Mouse (Mus musculus) ES-CJ7 (cell line): ENCODE measurements around the gene Krtap19-5.

Experiments used
- DNase-seq: peaks from one replicate; pipeline ENCODE4 v3.0.0; 2011; ENCODE audit warnings: low read depth, low spot score

Gene Krtap19-5

DNA sequence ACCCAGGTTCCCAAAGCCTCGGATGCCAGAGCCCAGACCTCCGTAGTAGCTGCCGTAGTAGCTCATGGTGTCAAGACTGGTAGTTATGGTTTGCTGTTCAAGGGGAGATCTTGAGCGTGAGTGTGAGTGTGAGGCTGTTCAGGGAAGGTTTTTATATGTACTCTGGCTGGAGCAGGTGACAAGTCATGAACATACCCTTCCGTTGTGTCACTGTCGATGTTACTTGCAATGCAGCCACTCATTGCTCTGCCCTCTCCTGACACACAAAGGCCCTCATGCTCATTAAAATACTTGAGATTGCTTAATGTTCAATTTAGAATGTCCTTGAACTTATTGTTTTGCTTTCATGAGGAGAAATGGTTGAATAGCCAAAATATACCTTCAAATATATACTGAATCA is at the start of gene Krtap19-5:
Krtap19-5 (minus strand) TSS at position 101 of the 400 bp plus-strand sequence.
- no peak for DNase-seq

DNA sequence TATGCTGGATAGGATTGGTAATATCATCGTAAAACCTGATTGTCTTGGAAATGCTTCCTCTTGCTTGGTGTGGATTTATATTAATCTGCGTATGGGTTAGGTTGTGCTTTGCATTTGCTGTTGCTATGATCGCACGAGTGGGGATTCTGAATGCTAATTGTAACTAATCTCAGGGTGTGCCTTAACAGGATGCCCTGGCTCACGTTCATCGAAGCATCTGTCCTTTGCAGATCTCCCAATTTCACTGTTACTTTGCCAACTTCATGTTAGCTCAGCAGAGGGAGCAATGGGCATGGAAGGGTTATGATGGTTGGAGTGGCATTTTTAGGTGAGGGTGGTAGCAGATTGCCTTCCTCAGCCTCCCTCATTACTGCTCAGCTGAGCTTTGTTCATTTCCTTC is 44.8 kb upstream of the Krtap19-5 start:
- DNase-seq = no peak

GRCm38 (mm10) chr16:88938252-88938651 is 42.0 kb upstream of the Krtap19-5 start:
- peak; percentile 76 for DNase-seq

- no peak for DNase-seq
These were observed 35.9 kb upstream of the Krtap19-5 start, which contains the start of gene Krtap19-9b for GRCm38 (mm10) chr16:88932165-88932564. Gene Krtap19-9b, minus strand, starts transcription at chr16:88932265.

DNA sequence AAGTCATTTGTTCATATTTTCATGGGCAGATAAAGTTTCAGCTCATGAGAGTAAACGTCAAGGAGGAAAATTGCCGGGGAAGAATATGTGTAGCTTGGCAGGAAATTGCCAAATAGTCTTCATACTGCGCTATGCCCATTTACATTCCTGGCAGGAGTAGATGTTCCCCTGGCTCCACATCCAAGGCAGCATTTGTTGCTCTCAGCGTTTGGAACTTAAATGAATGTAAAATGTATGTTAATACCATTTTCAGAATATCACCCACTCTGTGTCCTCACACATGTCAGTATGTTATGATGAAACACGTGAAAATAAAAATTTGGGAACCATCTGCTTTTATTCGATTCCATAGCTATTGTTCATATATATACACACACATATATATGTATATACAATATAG is 9.4 kb downstream of the Krtap19-5 start:
- no peak for DNase-seq

DNA sequence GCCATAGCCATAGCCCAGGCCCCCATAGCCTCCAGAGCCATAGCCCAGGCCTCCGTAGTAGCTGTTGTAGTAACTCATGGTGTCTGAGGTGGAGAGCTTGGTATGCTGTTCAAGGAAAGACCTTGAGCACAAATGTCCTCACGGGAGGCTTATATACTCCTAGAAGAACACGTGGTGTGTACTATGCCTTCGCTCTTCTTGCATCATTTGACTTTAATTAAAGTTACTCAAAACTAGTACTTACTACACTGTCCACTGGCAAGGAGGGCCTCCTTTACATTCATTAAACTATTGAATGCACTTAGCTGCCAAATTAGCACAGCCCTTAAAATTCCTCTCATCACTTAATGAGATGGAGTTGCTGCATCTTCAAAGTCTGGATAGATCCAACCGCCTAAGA is 11.3 kb downstream of the Krtap19-5 start, which contains the start of gene Krtap19-4:
Krtap19-4 (minus strand) TSS at position 101 of the 400 bp plus-strand sequence.
- DNase-seq = no peak

DNA sequence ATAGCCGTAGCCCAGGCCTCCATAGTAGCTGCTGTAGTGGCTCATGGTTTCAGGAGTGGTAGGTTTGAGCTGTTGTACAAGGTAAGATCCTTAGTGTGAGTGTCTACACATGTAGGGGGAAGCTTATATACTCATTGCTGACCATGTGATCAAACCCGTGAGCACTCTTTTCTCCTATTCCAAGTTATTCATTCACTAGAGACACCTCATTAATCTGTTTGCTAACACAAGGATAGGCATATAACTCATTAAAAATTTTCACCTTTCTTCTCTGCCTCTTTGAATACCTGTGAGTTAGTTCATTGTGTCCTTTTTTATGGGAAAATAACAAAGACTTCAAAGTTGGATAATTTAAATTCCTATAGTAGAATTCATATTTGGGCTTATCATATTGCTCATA is 18.3 kb downstream of the Krtap19-5 start, which contains the start of gene Krtap19-3:
Krtap19-3 (minus strand) TSS at position 101 of the 400 bp plus-strand sequence.
- DNase-seq = no peak

- no peak for DNase-seq
These were observed 22.1 kb downstream of the Krtap19-5 start, which contains the start of gene Krtap19-2 for GRCm38 (mm10) chr16:88874169-88874568. Gene Krtap19-2, minus strand, starts transcription at chr16:88874269.

GRCm38 (mm10) chr16:88869311-88869710 is 26.9 kb downstream of the Krtap19-5 start, which contains the start of gene Krtap19-1:
Gene Krtap19-1, minus strand, starts transcription at chr16:88869411.
- no peak for DNase-seq

GRCm38 (mm10) chr16:88864887-88865407 is 31.3 kb downstream of the Krtap19-5 start:
- no peak for DNase-seq

DNA sequence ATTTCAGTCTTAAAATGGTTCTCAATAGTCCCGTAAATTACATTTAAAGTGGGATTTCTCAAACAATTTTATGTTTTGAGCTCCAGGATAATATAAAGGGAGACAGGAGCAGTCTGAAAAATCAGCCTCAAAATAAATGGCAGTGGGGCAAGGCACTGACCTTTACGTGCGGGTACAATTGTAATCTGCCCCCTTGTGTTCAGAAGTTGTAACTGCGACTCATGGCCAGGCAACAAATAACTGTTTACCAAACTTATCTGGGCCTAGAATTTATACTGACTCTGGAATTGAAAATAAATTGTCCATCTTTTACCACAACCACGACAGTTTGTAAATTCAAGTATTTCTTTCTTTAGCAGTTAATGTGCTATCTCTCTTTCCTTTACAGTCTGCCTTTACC is 44.8 kb downstream of the Krtap19-5 start:
- DNase-seq = peak; percentile 47

DNA sequence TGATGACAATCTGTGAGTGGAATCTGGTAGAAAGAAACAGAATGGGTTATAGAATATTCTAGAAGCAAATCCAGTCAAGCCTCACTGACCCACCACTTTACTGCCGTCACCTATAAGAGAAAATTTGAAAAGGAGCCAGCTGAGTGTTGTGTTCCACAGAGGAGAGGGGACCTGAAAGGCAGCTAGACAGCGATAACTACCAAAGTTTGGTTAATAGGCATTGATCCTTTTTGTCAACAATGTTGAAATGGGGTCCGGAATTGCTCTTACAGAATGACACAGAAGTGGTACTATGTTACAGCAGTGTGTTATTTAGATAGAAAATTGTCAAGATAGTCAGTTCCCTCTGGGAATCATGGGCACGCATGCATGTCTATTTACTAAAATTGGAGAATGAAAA is 47.7 kb downstream of the Krtap19-5 start:
- no peak for DNase-seq

GRCm38 (mm10) chr16:88847363-88847762 is 48.9 kb downstream of the Krtap19-5 start:
- DNase-seq = no peak
